ENCODE assay signal across 8 mouse cellular contexts in the genomic region with DNA sequence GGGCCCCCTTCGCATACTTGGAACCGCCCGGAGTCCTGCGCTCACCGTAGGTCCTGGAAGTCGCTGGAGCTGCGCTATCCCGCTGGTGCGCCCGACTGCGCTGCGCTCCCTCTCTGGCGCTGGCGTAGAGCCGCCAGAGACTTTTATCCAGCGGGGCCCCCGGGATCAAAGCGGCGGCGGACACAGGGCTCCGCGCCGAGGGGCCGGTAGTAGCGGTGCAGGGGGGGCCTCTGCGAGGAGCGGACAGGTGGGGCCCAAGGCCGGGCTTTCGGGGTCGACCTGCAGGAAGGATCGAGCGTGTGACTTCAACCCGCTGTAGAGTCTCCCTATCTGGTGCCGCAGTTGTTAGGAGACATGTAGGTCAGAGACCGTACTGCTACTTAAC. TPM values are rescaled to one million over a fixed set of nuclear protein-coding genes. Genes with fewer than 3 reads are reported as not detected.
DNase-seq lines count a peak whose midpoint lies in the region; ATAC-seq and TF ChIP-seq lines count a peak whose summit lies in the region.

A gene (minus strand): TSS at position 100 of the 385 bp plus-strand sequence.

- no peak for ATAC-seq in limb, embryonic 12.5 days (ENCODE audit: insufficient number of reproducible peaks, insufficient read depth, low FRiP score, low TSS enrichment, low read depth)

- TF ChIP-seq POLR2A in small intestine, adult 2 months (IDR thresholded peaks at IDR 0.05; ENCODE audit: low read depth, low read length) = no peak

- peak within 1 kb of the TSS; percentile 52 for H3K4me3 ChIP-seq in limb, embryonic 12.5 days (replicated peaks)
- peak within 1 kb of the TSS; percentile 52 for H3K4me3 ChIP-seq in small intestine, adult 2 months (ENCODE audit: low read depth, low read length)

- H3K4me2 ChIP-seq in limb, embryonic 12.5 days = peak within 1 kb of the TSS; percentile 76

- peaks cover 32% of the 10 kb centered on the region for H3K4me1 ChIP-seq in limb, embryonic 12.5 days (replicated peaks)
- H3K4me1 ChIP-seq in small intestine, adult 2 months (ENCODE audit: control insufficient read depth, insufficient read depth, insufficient read length, low read length) = peaks cover 13% of the 10 kb centered on the region

- H3K27me3 ChIP-seq in limb, embryonic 12.5 days = peaks cover 81% of the 10 kb centered on the region
- H3K27me3 ChIP-seq in small intestine, adult 2 months (ENCODE audit: control insufficient read depth, insufficient read depth, low read length) = peaks cover 35% of the 10 kb centered on the region

- peak within 1 kb of the TSS; percentile 59 for H3K9ac ChIP-seq in limb, embryonic 12.5 days (replicated peaks)

- under 1% methylated on average over 35 of the region's 35 CpGs for WGBS in limb, embryonic 12.5 days
- 3% methylated on average over 35 of the region's 35 CpGs for WGBS in small intestine, adult 2 months

- DNase-seq in adrenal gland, postnatal 14 days = peak; percentile 29
- DNase-seq in adrenal gland, adult 8-10 months = no peak
- DNase-seq in ovary, postnatal 36 days (ENCODE audit: low spot score) = peak; percentile 23
- DNase-seq in ovary, postnatal 14 days (ENCODE audit: low spot score) = no peak
- no peak for DNase-seq in left cerebral cortex, adult 11 months (ENCODE audit: low spot score)
- no peak for DNase-seq in urinary bladder, postnatal 4 days (ENCODE audit: low spot score in 2 of 2)

- TF ChIP-seq CTCF in small intestine, adult 2 months (IDR thresholded peaks at IDR 0.05; ENCODE audit: extremely low read depth, insufficient read length, insufficient replicate concordance, low read depth, low read length) = no peak

- H3K36me3 ChIP-seq in limb, embryonic 12.5 days = no peaks in the 10 kb centered on the region
- no peaks in the 10 kb centered on the region for H3K36me3 ChIP-seq in small intestine, adult 2 months (ENCODE audit: control insufficient read depth, insufficient read depth, low read length)

- H3K27ac ChIP-seq in limb, embryonic 12.5 days = no peak within 1 kb of the TSS
- no peak within 1 kb of the TSS for H3K27ac ChIP-seq in small intestine, adult 2 months (ENCODE audit: insufficient read depth, low read depth, low read length)

- no peaks in the 10 kb centered on the region for H3K9me3 ChIP-seq in limb, embryonic 12.5 days

RNA-seq across cellular contexts. Expression of the gene that starts here (rescaled TPM):
- 8.3 and 11.2 TPM in 2 replicates for total RNA-seq in adrenal gland, postnatal 14 days (2021)
- 1 to 10 TPM; 5.1 to 9.0 (median 7.2) TPM for total RNA-seq in adrenal gland, adult 8-10 months (2022)
- polyA plus RNA-seq in limb, embryonic 12.5 days (2016; fragmentation: Nextera tagmentation; extraction: Ambion mirVana) = 8.8 and 12.6 TPM in 2 replicates
- 0.67 and 0.99 TPM in 2 replicates for polyA plus RNA-seq in small intestine, adult 2 months (2012; rRNA removed)

Comparison
In these comparisons a context has a peak if more than half of its experiments do, and no peak if none do; other contexts are left out.
1. DNase-seq: peak in adrenal gland, postnatal 14 days (single experiment) and ovary, postnatal 36 days (single experiment); none in adrenal gland, adult 8-10 months (single experiment), ovary, postnatal 14 days (single experiment), left cerebral cortex, adult 11 months (single experiment) and urinary bladder, postnatal 4 days (0 of 2).